Mouse (Mus musculus): Measurements from ENCODE around the gene Gm47841.

DNA sequence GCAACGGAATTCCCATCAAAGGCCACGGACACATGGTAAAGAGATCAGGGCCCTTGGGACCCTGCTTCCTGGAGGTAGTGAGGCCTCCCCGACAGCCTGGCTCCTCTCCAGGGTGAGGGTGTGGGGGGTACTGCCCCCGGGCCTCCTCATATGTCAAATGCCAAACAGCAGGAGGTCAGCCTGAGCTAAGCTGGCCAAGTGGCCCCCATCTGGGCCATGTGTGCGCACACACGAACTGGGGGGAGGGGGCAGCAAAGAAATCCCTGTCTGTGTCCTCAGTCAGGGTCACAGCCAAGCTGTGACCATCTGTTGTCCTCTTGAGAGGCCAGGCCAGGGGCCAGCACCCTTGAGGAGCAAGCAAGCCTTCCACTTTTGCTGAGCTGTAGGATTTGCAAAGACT is 17.9 kb upstream of the Gm47841 start:
- TF ChIP-seq CTCF (IDR thresholded peaks at IDR 0.05; ENCODE audit: low read depth) (no peak), EP300 (IDR thresholded peaks at IDR 0.05; ENCODE audit: low read depth) (no peak)
